Mouse (Mus musculus): ENCODE data around the gene Olfr15.

DNA sequence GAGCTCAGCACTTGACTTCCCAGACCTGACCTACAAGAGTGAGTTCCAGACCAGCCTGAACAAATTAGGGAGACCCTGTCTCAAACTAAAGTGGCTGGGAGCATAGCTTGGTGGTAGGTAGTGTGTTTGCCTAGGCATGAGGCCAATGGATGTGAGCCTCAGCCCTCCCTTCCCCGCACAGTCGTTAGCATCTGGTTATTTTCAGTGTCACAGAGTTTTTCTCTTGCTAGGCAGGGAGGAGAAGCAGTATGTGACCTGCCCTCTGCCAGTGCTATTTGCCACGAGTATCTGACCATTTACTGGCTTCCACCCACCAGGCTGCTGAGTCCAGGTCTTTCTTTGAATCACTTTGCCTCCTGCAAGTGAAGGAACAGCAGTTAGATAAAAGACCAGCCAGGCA is 63.1 kb downstream of the Olfr15 start:
- no peak for TF ChIP-seq POLR2A (IDR thresholded peaks at IDR 0.05; ENCODE audit: borderline replicate concordance, insufficient read depth, low read length)
- TF ChIP-seq CTCF (IDR thresholded peaks at IDR 0.05; ENCODE audit: borderline replicate concordance, insufficient read depth, low read depth, low read length) = no peak
